Mouse (Mus musculus) CH12.LX (cell line): Measurements from ENCODE around the gene Kitl.

Experiments used
- CHD1 ChIP-seq: IDR thresholded peaks from 2 replicates; pipeline ENCODE4 v1.6.1; 2012; ENCODE audit warnings: low read depth, low read length, improper control_type of control experiment, inconsistent platforms
- CTCF ChIP-seq, 2 experiments: IDR thresholded peaks in 1 of 2; conservative IDR thresholded peaks in 1 of 2; 2 replicates each; pipeline ENCODE4 v1.5.1; 2011 to 2012; ENCODE audit warnings: low read depth in 2 of 2, low read length in 2 of 2, improper control_type of control experiment in 1 of 2, inconsistent platforms in 1 of 2, mild to moderate bottlenecking in 1 of 2, moderate library complexity in 1 of 2
- EP300 ChIP-seq: IDR thresholded peaks from 2 replicates; pipeline ENCODE4 v1.6.1; 2011; ENCODE audit warnings: low read length, improper control_type of control experiment
- MAFK ChIP-seq: IDR thresholded peaks from 2 replicates; pipeline ENCODE4 v1.6.1; 2011; ENCODE audit warnings: low read length, improper control_type of control experiment; ENCODE audit not compliant: insufficient replicate concordance
- MYC ChIP-seq: IDR thresholded peaks from 2 replicates; pipeline ENCODE4 v1.6.1; 2011; ENCODE audit warnings: low read depth, mild to moderate bottlenecking, improper control_type of control experiment, low read length
- ZC3H11A ChIP-seq: IDR thresholded peaks from 2 replicates; pipeline ENCODE4 v1.6.1; 2012; ENCODE audit warnings: low read depth, mild to moderate bottlenecking, inconsistent platforms, low read length, improper control_type of control experiment

DNA sequence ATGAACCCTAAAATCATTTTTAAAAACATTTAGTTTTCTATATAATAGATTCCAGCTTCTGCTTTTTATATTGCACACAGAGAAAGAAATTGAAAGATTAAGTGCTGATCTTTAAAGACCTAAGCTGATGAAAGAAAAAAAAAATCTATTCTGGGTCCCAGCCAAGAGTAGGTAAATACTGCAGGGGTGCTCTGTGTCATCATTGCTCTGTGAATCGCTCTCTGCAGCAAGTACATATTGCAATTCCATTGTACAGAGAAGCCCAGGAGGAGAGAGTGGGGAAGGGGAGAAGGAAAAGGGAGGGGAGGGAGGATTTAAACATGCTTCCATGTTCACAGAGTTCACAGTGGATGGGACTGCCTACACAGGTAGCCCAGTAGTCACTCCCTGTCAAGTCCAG, 116.9 kb downstream of the Kitl start:
- TF ChIP-seq MAFK (no peak), CTCF (conservative IDR thresholded peaks at IDR 0.05 in 1 of 2, IDR thresholded peaks at IDR 0.05 in 1 of 2; ENCODE audit: low read depth in 2 of 2, low read length in 2 of 2) (no peak), ZC3H11A (no peak), EP300 (no peak), CHD1 (no peak), MYC (no peak)
